Mouse (Mus musculus): Measurements from ENCODE around the gene B4galt2.
A peak's percentile ranks its signal among the peaks of the same experiment; 100 is the strongest.

The B4galt2 gene

GRCm38 (mm10) chr4:117835531-117836111 lies 47.7 kb downstream of the B4galt2 start:
- peak; percentile 76 for DNase-seq (ENCODE audit: low spot score)

GRCm38 (mm10) chr4:117834845-117835530 lies 48.3 kb downstream of the B4galt2 start:
- peak; percentile 86 for DNase-seq (ENCODE audit: low spot score)

GRCm38 (mm10) chr4:117834457-117834844 lies 48.8 kb downstream of the B4galt2 start, which contains the start of gene Slc6a9:
TSS of gene Slc6a9 (plus strand) at chr4:117834506.
- DNase-seq (ENCODE audit: low spot score): no peak

GRCm38 (mm10) chr4:117831920-117832691 lies 51.2 kb downstream of the B4galt2 start:
- peak; percentile 77 for DNase-seq (ENCODE audit: low spot score)

- no peak for DNase-seq (ENCODE audit: low spot score)
These were observed 51.8 kb downstream of the B4galt2 start for GRCm38 (mm10) chr4:117831499-117831898.

- no peak for DNase-seq (ENCODE audit: low spot score)
These were observed 52.5 kb downstream of the B4galt2 start for GRCm38 (mm10) chr4:117830801-117831200.

GRCm38 (mm10) chr4:117830124-117830551 lies 53.1 kb downstream of the B4galt2 start:
- peak; percentile 91 for DNase-seq (ENCODE audit: low spot score)

GRCm38 (mm10) chr4:117829260-117830123 lies 53.8 kb downstream of the B4galt2 start:
- peak; percentile 82 for DNase-seq (ENCODE audit: low spot score)

- no peak for DNase-seq (ENCODE audit: low spot score)
These were observed 54.6 kb downstream of the B4galt2 start for GRCm38 (mm10) chr4:117828572-117829145.
